Mouse (Mus musculus) myocyte (in vitro differentiated cells): Measurements from ENCODE around the gene Nes.

Source experiments
- MAX ChIP-seq: IDR thresholded peaks from one replicate; pipeline ENCODE4 v1.6.1; 2011; ENCODE audit warnings: low read depth, mild to moderate bottlenecking, control low read depth
- MYOD1 ChIP-seq, 3 experiments: IDR thresholded peaks; one replicate each; pipeline ENCODE4 v1.6.1; 2011; ENCODE audit warnings: control low read depth in 2 of 3, low read depth in 2 of 3, mild to moderate bottlenecking in 2 of 3, moderate library complexity in 1 of 3; ENCODE audit not compliant: insufficient read length in 2 of 3, control insufficient read depth in 1 of 3
- POLR2A ChIP-seq: IDR thresholded peaks from one replicate; pipeline ENCODE4 v1.6.1; 2011; ENCODE audit warnings: low read depth, mild to moderate bottlenecking, control low read depth, moderate library complexity; ENCODE audit not compliant: insufficient read length
- POLR2AphosphoS2 ChIP-seq: IDR thresholded peaks from one replicate; pipeline ENCODE4 v1.6.1; 2011; ENCODE audit warnings: low read depth, control low read depth; ENCODE audit not compliant: insufficient read length
- USF1 ChIP-seq: IDR thresholded peaks from one replicate; pipeline ENCODE4 v1.6.1; 2011; ENCODE audit warnings: low read depth, mild to moderate bottlenecking, control low read depth, moderate library complexity

GRCm38 (mm10) chr3:87948378-87949265, 22.3 kb upstream of the Nes start, which contains the start of gene Crabp2:
- TF ChIP-seq POLR2AphosphoS2 (no peak), POLR2A (peak; percentile 46), MYOD1 (IDR thresholded peaks at IDR 0.05; ENCODE audit: control insufficient read depth in 1 of 3, insufficient read length in 2 of 3, low read depth in 2 of 3) (no peak), MAX (no peak), USF1 (no peak)
